Mouse (Mus musculus): Measurements from ENCODE around the gene Traip. TPM values are rescaled to one million over a fixed set of nuclear protein-coding genes. Genes with fewer than 3 reads are reported as not detected.

Traip gene
- polyA plus RNA-seq, 1 experiment from 2014 or later: 17.1 TPM

DNA sequence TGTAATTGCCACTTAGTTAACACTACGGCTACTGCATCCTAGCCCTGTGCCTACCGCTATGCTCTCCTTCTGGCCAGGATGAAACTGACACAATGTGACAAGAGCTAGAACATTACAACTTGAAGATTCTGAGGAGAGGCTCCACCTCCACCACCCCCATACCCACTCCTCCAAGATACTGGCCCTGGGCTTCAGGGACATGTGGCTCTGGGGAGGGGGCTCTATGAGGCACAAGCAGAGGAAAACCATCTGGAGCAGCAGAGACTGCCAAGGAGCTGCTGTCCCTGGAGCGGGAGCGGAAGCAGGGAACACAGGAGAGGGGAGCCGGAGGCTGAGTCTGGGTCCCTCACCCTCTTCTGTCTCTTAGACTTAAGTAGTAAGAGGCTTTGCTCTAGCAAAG lies 22.2 kb upstream of the Traip start:
- peaks cover 19% of the 10 kb centered on the region for H3K4me1 ChIP-seq (replicated peaks; ENCODE audit: control insufficient read depth, insufficient read depth, low read length)
- no peak overlapping the region for H3K4me2 ChIP-seq (ENCODE audit: low read length)
- no peaks in the 10 kb centered on the region for H3K9me3 ChIP-seq (ENCODE audit: control insufficient read depth, low read length)
- no peaks in the 10 kb centered on the region for H3K27me3 ChIP-seq (replicated peaks; ENCODE audit: control insufficient read depth, insufficient read depth, low read length)
- WGBS: 77% methylated on average over 5 of the region's 5 CpGs
- ATAC-seq: peak; percentile 64
- no peak overlapping the region for H3K9ac ChIP-seq (replicated peaks; ENCODE audit: low read depth, low read length)
- H3K4me3 ChIP-seq (replicated peaks; ENCODE audit: low read length): no peak overlapping the region
- peak overlapping the region; percentile 17; the same call in 1 of the 2 replicates for H3K27ac ChIP-seq (ENCODE audit: low read length)
- no peaks in the 10 kb centered on the region for H3K36me3 ChIP-seq (ENCODE audit: control insufficient read depth, insufficient read depth)

DNA sequence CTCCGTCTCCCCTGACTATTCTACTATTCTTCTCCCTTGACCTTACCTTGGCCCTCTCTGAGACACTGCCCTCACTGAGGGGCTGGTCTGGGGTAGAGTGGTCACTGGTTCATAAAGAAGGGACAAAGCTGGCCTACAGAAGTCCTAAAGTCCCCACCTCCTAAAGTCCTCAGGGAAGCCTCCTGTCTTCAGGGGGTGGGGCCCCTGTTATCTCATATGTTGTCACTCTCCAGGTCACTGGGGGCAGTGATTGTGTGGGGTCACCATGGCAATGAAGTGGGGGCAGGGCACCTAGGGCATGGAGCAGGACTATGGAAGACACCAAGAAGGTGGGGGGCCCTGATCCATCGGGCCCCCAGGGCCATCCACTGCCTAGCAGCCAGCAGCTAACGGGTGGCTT lies 21.8 kb upstream of the Traip start, which contains the start of gene Actl11:
Actl11 (plus strand) TSS at position 301 of the 400 bp plus-strand sequence.
- no peak for ATAC-seq
- no peaks in the 10 kb centered on the region for H3K27me3 ChIP-seq (replicated peaks; ENCODE audit: control insufficient read depth, insufficient read depth, low read length)
- WGBS: 77% methylated on average over 3 of the region's 3 CpGs
- H3K27ac ChIP-seq (ENCODE audit: low read length): peak within 1 kb of the TSS; percentile 17; the same call in 1 of the 2 replicates
- no peaks in the 10 kb centered on the region for H3K9me3 ChIP-seq (ENCODE audit: control insufficient read depth, low read length)
- H3K4me2 ChIP-seq (ENCODE audit: low read length): no peak within 1 kb of the TSS
- H3K4me3 ChIP-seq (replicated peaks; ENCODE audit: low read length): no peak within 1 kb of the TSS
- peaks cover 19% of the 10 kb centered on the region for H3K4me1 ChIP-seq (replicated peaks; ENCODE audit: control insufficient read depth, insufficient read depth, low read length)
- no peak within 1 kb of the TSS for H3K9ac ChIP-seq (replicated peaks; ENCODE audit: low read depth, low read length)
- H3K36me3 ChIP-seq (ENCODE audit: control insufficient read depth, insufficient read depth): no peaks in the 10 kb centered on the region

DNA sequence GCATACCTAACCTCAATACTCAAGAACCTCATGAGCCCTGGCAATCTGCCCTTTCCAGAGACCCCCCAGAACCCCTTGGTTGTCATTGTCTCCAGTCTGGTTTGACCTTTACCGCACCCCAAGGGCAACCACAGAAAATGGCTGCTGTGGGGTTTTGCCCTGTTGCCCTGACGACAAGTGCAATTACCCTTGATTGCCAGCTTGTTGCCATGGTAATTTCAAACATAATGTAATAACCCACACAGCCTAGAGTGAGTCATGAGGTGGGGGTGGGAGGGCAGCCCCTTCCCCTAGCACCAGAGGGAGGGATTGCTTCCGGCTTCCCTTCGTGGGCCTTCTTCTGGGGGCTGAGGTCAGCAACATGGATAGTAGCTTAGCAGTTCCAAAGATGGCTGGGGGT lies 17.7 kb upstream of the Traip start:
- no peaks in the 10 kb centered on the region; the same call in 1 of the 2 replicates for H3K27me3 ChIP-seq (replicated peaks; ENCODE audit: control insufficient read depth, insufficient read depth, low read length)
- WGBS: 56% methylated on average over 4 of the region's 4 CpGs
- no peak overlapping the region for H3K27ac ChIP-seq (ENCODE audit: low read length)
- ATAC-seq: peak; percentile 30; the same call in 1 of the 2 replicates
- H3K4me2 ChIP-seq (ENCODE audit: low read length): no peak overlapping the region
- H3K9ac ChIP-seq (replicated peaks; ENCODE audit: low read depth, low read length): no peak overlapping the region
- H3K4me1 ChIP-seq (replicated peaks; ENCODE audit: control insufficient read depth, insufficient read depth, low read length): peaks cover 21% of the 10 kb centered on the region
- H3K36me3 ChIP-seq (ENCODE audit: control insufficient read depth, insufficient read depth): no peaks in the 10 kb centered on the region
- no peaks in the 10 kb centered on the region for H3K9me3 ChIP-seq (ENCODE audit: control insufficient read depth, low read length)
- no peak overlapping the region for H3K4me3 ChIP-seq (replicated peaks; ENCODE audit: low read length)

DNA sequence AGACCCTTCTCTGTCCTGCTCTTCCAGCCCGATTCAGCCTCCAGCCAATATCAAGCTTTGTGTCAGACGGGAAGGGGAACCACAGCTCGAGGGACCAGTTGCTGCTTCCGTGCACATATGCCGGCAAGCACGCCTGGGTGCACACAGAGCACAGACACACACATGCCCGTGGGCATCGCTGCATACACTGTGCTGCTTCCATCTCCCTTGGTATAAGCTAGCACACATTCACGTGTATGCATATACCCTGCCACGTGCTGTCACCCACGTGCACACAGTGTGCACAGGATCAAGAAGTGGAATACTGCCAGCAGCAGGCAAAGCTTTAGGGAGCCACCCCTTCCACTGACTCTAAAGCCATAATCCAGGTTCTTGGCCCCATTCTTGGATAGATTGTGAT lies 15.8 kb upstream of the Traip start:
- H3K36me3 ChIP-seq (ENCODE audit: control insufficient read depth, insufficient read depth): no peaks in the 10 kb centered on the region
- H3K27me3 ChIP-seq (replicated peaks; ENCODE audit: control insufficient read depth, insufficient read depth, low read length): no peaks in the 10 kb centered on the region; the same call in 1 of the 2 replicates

DNA sequence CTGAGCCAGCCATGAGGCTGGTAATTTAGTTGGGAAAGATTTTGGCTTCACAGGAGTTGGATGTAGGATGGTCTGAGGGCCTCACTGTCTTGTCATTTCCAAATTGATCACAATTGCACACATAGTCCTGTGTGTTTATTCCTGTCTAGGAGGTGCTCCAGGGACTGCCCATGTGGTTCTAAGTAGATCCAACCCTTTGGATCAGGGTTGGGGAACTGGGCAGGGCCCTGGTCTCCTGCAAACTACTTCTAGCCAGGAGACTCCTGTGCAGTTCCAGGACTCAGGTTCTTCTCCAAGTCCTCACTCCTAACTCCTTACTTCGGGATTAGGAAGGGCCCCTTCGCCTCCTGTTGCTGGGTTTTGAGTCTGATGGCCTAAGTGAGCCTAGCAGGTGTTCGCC lies 14.6 kb upstream of the Traip start, which contains the start of gene Camkv:
Camkv (plus strand) TSS at position 301 of the 400 bp plus-strand sequence.
- no peaks in the 10 kb centered on the region for H3K36me3 ChIP-seq (ENCODE audit: control insufficient read depth, insufficient read depth)

More for the DNA sequence above, 15.8 kb upstream of the Traip start:
- no peak overlapping the region for H3K4me2 ChIP-seq (ENCODE audit: low read length)
- 83% methylated on average over 11 of the region's 11 CpGs for WGBS
- no peak overlapping the region for H3K27ac ChIP-seq (ENCODE audit: low read length)
- ATAC-seq: no peak
- no peak overlapping the region for H3K9ac ChIP-seq (replicated peaks; ENCODE audit: low read depth, low read length)
- H3K4me1 ChIP-seq (replicated peaks; ENCODE audit: control insufficient read depth, insufficient read depth, low read length): peaks cover 22% of the 10 kb centered on the region
- H3K9me3 ChIP-seq (ENCODE audit: control insufficient read depth, low read length): no peaks in the 10 kb centered on the region
- no peak overlapping the region for H3K4me3 ChIP-seq (replicated peaks; ENCODE audit: low read length)

DNA sequence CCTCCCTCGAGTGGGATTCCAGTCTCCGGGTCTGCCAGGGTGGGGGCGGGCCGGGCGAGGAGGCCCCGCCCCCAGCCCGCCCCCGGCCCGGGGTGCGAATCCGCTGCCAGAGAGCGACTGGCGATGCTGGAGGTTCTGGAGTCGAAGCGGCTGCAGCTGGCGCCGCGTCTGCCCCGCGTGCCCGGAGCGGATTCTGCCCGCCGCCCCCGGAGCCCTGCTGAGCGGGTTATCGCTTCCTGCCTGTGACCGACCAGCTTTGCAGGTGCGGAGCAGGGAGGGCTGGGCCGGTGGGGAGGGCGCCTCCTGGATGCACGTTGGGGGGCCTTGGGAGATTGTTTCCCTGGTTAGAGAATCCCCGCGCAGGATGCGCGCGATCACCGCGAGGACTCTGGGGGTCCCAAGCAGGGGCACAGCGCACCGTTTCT lies 14.1 kb upstream of the Traip start:
- H3K4me3 ChIP-seq (replicated peaks; ENCODE audit: low read length): peak overlapping the region; percentile 64
- 0 out of 2 replicates have a peak overlapping the region, but pooled peaks have one; percentile 20 for H3K27ac ChIP-seq (ENCODE audit: low read length)
- WGBS: under 1% methylated on average over 41 of the region's 41 CpGs
- no peaks in the 10 kb centered on the region; the same call in 1 of the 2 replicates for H3K27me3 ChIP-seq (replicated peaks; ENCODE audit: control insufficient read depth, insufficient read depth, low read length)
- no peaks in the 10 kb centered on the region for H3K9me3 ChIP-seq (ENCODE audit: control insufficient read depth, low read length)
- peak overlapping the region; percentile 69 for H3K9ac ChIP-seq (replicated peaks; ENCODE audit: low read depth, low read length)
- H3K36me3 ChIP-seq (ENCODE audit: control insufficient read depth, insufficient read depth): no peaks in the 10 kb centered on the region
- peak; percentile 44 for ATAC-seq
- peak overlapping the region; percentile 86 for H3K4me2 ChIP-seq (ENCODE audit: low read length)
- H3K4me1 ChIP-seq (replicated peaks; ENCODE audit: control insufficient read depth, insufficient read depth, low read length): peaks cover 22% of the 10 kb centered on the region

More for the DNA sequence above, 14.6 kb upstream of the Traip start, which contains the start of gene Camkv:
- 0 out of 2 replicates have a peak, but pooled peaks have one; percentile 3 for ATAC-seq
- peak within 1 kb of the TSS; percentile 69 for H3K9ac ChIP-seq (replicated peaks; ENCODE audit: low read depth, low read length)
- WGBS: 12% methylated on average over 3 of the region's 3 CpGs
- H3K27ac ChIP-seq (ENCODE audit: low read length): 0 out of 2 replicates have a peak within 1 kb of the TSS, but pooled peaks have one; percentile 20
- peaks cover 22% of the 10 kb centered on the region for H3K4me1 ChIP-seq (replicated peaks; ENCODE audit: control insufficient read depth, insufficient read depth, low read length)
- H3K4me3 ChIP-seq (replicated peaks; ENCODE audit: low read length): peak within 1 kb of the TSS; percentile 64
- H3K9me3 ChIP-seq (ENCODE audit: control insufficient read depth, low read length): no peaks in the 10 kb centered on the region
- no peaks in the 10 kb centered on the region; the same call in 1 of the 2 replicates for H3K27me3 ChIP-seq (replicated peaks; ENCODE audit: control insufficient read depth, insufficient read depth, low read length)
- H3K4me2 ChIP-seq (ENCODE audit: low read length): peak within 1 kb of the TSS; percentile 86

DNA sequence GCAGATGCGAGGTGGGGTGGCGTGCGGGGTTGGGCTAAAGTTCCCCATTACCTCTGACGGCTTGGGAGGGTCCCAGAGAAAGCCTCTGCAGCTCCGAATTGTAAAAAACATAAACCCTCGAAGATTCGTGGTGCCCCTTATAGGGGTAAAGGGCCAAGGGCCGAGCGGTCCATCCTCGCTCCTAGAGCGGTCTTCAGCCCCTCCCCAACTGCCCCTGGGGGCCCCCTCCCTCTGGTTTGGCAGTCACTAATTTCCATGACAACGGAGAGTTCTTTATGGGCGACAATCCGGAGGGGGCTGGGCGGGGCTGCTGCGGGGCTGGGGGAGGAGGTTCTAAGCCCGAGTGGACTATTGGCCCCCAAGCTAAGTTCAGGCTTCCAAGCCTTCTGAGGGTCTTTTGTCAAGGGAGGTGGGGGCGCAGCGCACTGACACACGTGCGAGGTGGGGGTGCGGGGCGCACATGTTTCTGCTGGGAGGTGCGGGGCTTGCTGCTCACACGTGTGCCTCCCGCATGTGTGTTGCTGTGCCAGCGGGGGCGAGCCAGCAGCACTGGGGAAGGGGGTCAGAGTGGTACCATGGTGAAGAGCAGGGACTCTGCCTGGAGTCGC lies 13.6 kb upstream of the Traip start:
- no peaks in the 10 kb centered on the region for H3K9me3 ChIP-seq (ENCODE audit: control insufficient read depth, low read length)
- peak; percentile 51 for ATAC-seq
- WGBS: under 1% methylated on average over 29 of the region's 29 CpGs
- peak overlapping the region; percentile 64 for H3K4me3 ChIP-seq (replicated peaks; ENCODE audit: low read length)
- H3K27ac ChIP-seq (ENCODE audit: low read length): no peak overlapping the region
- no peaks in the 10 kb centered on the region for H3K36me3 ChIP-seq (ENCODE audit: control insufficient read depth, insufficient read depth)
- H3K4me1 ChIP-seq (replicated peaks; ENCODE audit: control insufficient read depth, insufficient read depth, low read length): peaks cover 22% of the 10 kb centered on the region
- no peaks in the 10 kb centered on the region; the same call in 1 of the 2 replicates for H3K27me3 ChIP-seq (replicated peaks; ENCODE audit: control insufficient read depth, insufficient read depth, low read length)
- peak overlapping the region; percentile 86 for H3K4me2 ChIP-seq (ENCODE audit: low read length)
- H3K9ac ChIP-seq (replicated peaks; ENCODE audit: low read depth, low read length): peak overlapping the region; percentile 69

DNA sequence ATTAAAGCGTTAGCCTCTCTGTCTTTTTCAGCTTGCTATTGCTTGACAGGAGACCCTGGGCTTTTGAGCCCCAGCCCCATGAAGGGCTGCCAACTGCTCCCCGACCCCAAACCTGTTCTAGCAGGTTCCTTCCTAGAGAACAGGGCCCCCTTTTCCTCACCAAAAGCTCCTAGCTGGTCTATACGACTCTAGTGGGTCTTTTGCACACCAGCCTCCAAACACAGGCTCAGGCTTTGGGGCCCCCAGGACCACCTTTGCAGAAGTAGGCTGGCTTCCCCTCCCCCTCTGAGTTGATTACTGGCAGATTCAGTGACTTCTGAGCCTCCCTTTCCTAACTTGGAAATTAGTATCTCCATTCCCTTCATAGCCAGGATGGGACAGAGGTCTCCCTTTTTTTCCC lies 13.1 kb upstream of the Traip start:
- H3K9me3 ChIP-seq (ENCODE audit: control insufficient read depth, low read length): no peaks in the 10 kb centered on the region
- no peaks in the 10 kb centered on the region for H3K36me3 ChIP-seq (ENCODE audit: control insufficient read depth, insufficient read depth)
- no peak for ATAC-seq
- H3K4me1 ChIP-seq (replicated peaks; ENCODE audit: control insufficient read depth, insufficient read depth, low read length): peaks cover 22% of the 10 kb centered on the region
- 11% methylated on average over 3 of the region's 3 CpGs for WGBS
- H3K9ac ChIP-seq (replicated peaks; ENCODE audit: low read depth, low read length): peak overlapping the region; percentile 69
- H3K4me3 ChIP-seq (replicated peaks; ENCODE audit: low read length): peak overlapping the region; percentile 64
- peak overlapping the region; percentile 86 for H3K4me2 ChIP-seq (ENCODE audit: low read length)
- no peaks in the 10 kb centered on the region; the same call in 1 of the 2 replicates for H3K27me3 ChIP-seq (replicated peaks; ENCODE audit: control insufficient read depth, insufficient read depth, low read length)
- no peak overlapping the region for H3K27ac ChIP-seq (ENCODE audit: low read length)

DNA sequence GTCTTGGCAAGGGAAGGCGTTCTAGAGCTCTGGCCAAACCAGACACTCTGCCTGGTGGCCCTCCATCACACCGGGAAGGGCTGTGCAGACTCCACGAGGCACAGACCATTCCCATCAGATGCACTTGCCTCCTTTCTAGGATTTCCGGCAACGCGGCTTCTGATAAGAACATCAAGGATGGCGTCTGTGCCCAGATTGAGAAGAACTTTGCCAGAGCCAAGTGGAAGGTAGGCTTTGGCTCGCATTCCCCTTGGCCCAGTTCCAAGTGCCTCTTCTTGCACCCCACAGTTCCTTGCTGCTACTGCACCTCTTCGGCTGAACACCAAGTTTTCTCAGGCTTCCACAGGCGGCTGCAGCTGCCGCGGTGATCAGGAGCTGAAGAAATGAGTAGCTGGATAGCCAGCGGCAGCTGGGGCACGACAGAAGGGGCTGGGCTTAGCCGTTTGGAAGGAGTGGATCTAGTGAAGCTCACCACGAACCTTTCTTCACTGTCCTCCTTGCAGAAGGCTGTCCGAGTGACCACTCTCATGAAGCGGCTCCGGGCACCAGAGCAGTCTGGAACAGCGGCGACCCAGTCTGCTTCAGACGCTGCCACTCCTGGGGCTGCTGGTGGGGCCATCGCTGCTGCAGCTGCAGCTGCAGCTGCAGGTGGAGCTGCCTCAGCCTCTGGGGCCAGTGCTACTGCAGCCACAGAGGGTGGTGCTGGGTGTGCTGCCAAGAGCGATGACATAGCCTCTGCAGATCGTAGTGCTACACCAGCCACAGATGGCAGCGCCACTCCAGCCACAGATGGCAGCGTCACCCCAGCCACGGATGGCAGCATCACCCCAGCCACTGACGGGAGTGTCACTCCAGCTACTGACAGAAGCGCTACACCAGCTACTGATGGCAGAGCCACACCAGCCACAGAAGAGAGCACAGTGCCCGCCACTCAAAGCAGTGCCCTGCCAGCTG lies 2.4 kb upstream of the Traip start:
- 89% methylated on average over 31 of the region's 31 CpGs for WGBS
- no peak overlapping the region for H3K27ac ChIP-seq (ENCODE audit: low read length)
- H3K4me1 ChIP-seq (replicated peaks; ENCODE audit: control insufficient read depth, insufficient read depth, low read length): peaks cover 15% of the 10 kb centered on the region
- H3K4me3 ChIP-seq (replicated peaks; ENCODE audit: low read length): no peak overlapping the region
- H3K9ac ChIP-seq (replicated peaks; ENCODE audit: low read depth, low read length): no peak overlapping the region
- H3K4me2 ChIP-seq (ENCODE audit: low read length): no peak overlapping the region
- H3K27me3 ChIP-seq (replicated peaks; ENCODE audit: control insufficient read depth, insufficient read depth, low read length): no peaks in the 10 kb centered on the region
- ATAC-seq: no peak
- no peaks in the 10 kb centered on the region for H3K36me3 ChIP-seq (ENCODE audit: control insufficient read depth, insufficient read depth)
- H3K9me3 ChIP-seq (ENCODE audit: control insufficient read depth, low read length): no peaks in the 10 kb centered on the region

Measured in forebrain, embryonic 16.5 days (tissue).